Mouse (Mus musculus) fibroblast of lung, adult 2 months (primary cell): Measurements from ENCODE around the gene 1700010I14Rik.

ENCODE experiments used
- DNase-seq: peaks from one replicate; pipeline ENCODE4 v3.0.0-alpha.2; 2011; ENCODE audit warnings: low read depth

1700010I14Rik gene

GRCm38 (mm10) chr17:8988119-8988807 is at the start of gene 1700010I14Rik:
TSS of gene 1700010I14Rik (plus strand) at chr17:8988333.
- peak; percentile 41 for DNase-seq

- no peak for DNase-seq
Measured at GRCm38 (mm10) chr17:8951588-8951987, 36.5 kb upstream of the 1700010I14Rik start.

- no peak for DNase-seq
Measured at GRCm38 (mm10) chr17:8952951-8953350, 35.2 kb upstream of the 1700010I14Rik start.

- DNase-seq: no peak
Measured at GRCm38 (mm10) chr17:8958125-8958524, 30.0 kb upstream of the 1700010I14Rik start.

- no peak for DNase-seq
Measured at GRCm38 (mm10) chr17:8960386-8960785, 27.7 kb upstream of the 1700010I14Rik start.

- DNase-seq: no peak
Measured at GRCm38 (mm10) chr17:8961097-8961496, 27.0 kb upstream of the 1700010I14Rik start.

- no peak for DNase-seq
Measured at GRCm38 (mm10) chr17:8961644-8962043, 26.5 kb upstream of the 1700010I14Rik start.

GRCm38 (mm10) chr17:8965177-8965576 is 23.0 kb upstream of the 1700010I14Rik start:
- peak; percentile 36 for DNase-seq

GRCm38 (mm10) chr17:8972152-8972854 is 15.8 kb upstream of the 1700010I14Rik start:
- no peak for DNase-seq

GRCm38 (mm10) chr17:8973331-8973730 is 14.8 kb upstream of the 1700010I14Rik start:
- no peak for DNase-seq

GRCm38 (mm10) chr17:8974423-8974822 is 13.7 kb upstream of the 1700010I14Rik start:
- DNase-seq: no peak

- DNase-seq: no peak
Measured at GRCm38 (mm10) chr17:8974823-8975397, 13.2 kb upstream of the 1700010I14Rik start.

- no peak for DNase-seq
Measured at GRCm38 (mm10) chr17:8976745-8977144, 11.4 kb upstream of the 1700010I14Rik start.

- no peak for DNase-seq
Measured at GRCm38 (mm10) chr17:8977271-8977670, 10.9 kb upstream of the 1700010I14Rik start.

GRCm38 (mm10) chr17:8983576-8983975 is 4.6 kb upstream of the 1700010I14Rik start:
- no peak for DNase-seq

- DNase-seq: no peak
Measured at GRCm38 (mm10) chr17:8985714-8986113, 2.4 kb upstream of the 1700010I14Rik start.

GRCm38 (mm10) chr17:8986551-8986950 is 1.6 kb upstream of the 1700010I14Rik start:
- DNase-seq: no peak

GRCm38 (mm10) chr17:8987369-8987768 is 764 bp upstream of the 1700010I14Rik start:
- DNase-seq: no peak

GRCm38 (mm10) chr17:8991160-8991559 is 3.0 kb downstream of the 1700010I14Rik start:
- DNase-seq: no peak

GRCm38 (mm10) chr17:8995344-8995743 is 7.2 kb downstream of the 1700010I14Rik start:
- DNase-seq: no peak

- DNase-seq: peak; percentile 11
Measured at GRCm38 (mm10) chr17:9002438-9002837, 14.3 kb downstream of the 1700010I14Rik start.

- no peak for DNase-seq
Measured at GRCm38 (mm10) chr17:9004516-9004915, 16.4 kb downstream of the 1700010I14Rik start.
